Mouse (Mus musculus): ENCODE measurements around the gene Shmt2.

The Shmt2 gene

DNA sequence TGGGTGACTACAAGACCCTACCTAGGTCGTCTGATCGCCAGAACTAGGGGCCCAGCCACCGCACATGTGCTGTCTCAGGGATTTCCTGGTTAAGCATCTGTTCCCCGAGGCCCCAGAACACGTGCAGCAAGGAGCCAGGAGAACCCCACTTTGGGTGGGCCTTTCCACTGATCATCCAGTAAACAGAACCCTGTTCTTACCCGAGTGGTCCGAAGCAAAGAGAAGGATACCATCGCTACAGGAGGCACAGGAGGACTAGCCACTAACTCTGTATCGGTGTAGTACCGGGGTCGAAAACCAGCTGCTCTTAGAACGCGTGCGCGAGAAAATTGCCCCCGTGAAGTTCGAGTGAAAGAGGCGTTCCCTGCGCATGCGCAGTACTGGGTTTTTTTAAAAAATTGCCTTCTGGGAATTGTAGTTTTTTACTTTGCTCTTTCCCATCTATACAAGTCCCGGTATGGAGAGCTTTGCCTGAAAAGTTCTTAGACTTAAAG, at the start of gene Shmt2:
Gene Shmt2, minus strand, starts transcription at position 357 of the 494 bp plus-strand sequence.
- DNase-seq: peak; percentile 89

DNA sequence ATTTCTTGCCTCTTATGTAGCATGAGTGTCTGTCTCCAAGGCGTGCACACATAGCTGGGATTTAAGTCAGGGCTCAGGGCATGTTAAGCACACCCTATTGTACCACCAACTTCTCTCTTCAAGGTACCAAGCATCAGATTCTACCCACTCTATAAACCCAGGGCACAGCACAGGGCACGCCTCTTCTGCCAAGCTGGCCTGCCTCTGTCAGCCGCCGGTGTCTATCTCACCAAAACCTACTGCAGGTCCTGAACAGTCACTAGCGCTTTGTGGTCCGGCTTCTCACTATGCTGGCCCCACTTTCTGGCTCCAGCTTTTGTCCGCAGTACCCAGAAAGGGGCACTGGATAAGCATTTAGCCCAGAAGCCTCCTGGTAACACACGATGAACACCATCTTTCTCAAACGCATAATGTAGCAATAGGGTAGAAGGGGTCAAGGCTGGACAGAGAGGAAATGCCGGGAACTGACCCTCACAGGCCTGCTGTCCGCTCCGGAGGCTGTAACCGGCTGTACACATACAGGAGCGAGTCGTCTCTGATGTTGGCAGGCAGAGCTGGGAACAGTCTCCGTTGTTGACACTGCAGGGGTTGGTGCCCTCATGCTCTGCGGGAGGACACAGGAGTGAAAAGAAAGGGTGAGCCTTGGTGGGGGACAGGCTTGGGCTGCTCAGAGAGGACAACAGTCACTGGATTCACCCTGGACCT, 48.8 kb upstream of the Shmt2 start:
- DNase-seq: no peak

- DNase-seq: no peak
These were observed 48.1 kb upstream of the Shmt2 start for GRCm38 (mm10) chr10:127570384-127570783.

- peak; percentile 78 for DNase-seq
These were observed 47.2 kb upstream of the Shmt2 start for GRCm38 (mm10) chr10:127569450-127569849.

- DNase-seq: peak; percentile 37
These were observed 44.5 kb upstream of the Shmt2 start for GRCm38 (mm10) chr10:127566553-127567326.

DNA sequence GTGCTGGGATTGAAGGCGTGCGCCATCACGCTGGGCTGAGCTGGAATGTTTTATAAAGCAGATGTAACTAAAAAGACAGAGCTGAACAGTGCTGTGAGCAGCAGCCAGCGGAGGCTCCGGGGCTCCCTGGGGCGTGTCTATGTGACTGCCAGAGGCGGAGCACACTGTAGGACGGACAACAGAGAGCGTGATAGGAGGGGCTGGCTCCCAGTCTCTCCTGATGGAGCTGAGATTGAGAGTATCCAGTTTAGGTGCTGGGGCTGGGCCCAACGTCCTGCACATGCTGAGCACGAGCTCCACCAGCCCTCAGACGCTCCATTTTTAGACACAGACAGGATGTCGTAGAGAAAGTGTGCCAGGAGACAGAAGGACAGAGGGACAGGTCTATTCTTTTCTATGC, 42.1 kb upstream of the Shmt2 start:
- DNase-seq: no peak

GRCm38 (mm10) chr10:127563840-127564239, 41.6 kb upstream of the Shmt2 start:
- no peak for DNase-seq

- no peak for DNase-seq
These were observed 38.9 kb upstream of the Shmt2 start for GRCm38 (mm10) chr10:127561145-127561544.

DNA sequence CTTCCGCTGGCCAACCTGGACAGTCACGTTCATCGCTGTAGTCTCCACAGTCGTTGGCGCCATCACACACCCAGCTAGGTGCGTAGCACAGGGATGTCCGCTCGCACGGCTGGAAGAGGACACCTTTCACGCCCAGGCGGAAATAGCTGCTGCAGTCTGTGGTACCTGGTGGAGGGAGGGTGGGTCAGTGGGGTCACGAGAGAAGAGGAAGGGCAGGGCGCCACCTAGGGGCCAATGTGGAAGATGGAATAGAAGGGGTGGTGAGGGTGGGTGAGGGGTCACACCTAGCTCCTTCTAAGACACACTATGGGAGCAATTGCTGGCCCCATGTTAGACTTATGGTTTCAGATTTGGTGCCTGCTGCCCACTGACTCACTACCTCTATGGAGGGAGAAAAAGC, 35.2 kb upstream of the Shmt2 start:
- no peak for DNase-seq

- DNase-seq: no peak
These were observed 33.5 kb upstream of the Shmt2 start for GRCm38 (mm10) chr10:127555703-127556102.

DNA sequence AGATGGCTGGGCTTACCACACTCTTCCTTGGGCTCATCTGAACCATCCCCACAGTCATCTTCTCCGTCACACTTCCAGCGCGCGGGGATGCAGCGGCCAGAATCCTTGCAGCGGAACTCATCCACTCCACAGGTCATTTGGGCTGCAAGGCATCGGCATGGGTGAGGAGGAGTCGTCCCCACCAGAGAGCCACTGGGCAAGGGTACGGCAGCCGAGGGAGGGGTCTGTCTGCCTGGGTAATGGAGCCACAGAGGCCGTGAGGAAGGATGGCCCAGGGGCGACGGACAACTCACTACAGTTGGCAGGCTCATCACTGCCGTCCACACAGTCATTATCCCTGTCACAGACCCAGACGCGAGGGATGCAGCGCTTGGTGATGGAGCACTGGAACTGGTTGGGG, 27.6 kb upstream of the Shmt2 start:
- DNase-seq: no peak

DNA sequence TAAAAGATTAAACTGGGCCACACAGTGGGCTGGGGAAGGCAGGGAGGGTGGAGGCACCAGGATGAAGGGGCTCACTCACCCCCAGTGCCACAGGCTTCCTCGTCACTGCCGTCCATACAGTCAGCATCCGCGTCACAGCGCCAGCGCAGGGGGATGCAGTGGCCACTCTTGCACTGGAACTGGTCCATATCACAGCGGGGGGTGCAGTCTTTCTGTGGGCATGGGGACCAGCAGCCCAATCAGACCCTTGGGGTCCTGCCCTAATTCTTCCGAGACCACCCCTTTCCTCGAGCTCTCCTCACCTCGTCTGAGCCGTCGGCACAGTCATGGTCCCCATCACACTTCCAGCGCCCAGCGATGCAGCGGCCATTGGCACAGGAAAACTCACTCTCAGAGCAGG, 26.0 kb upstream of the Shmt2 start:
- DNase-seq: no peak

DNA sequence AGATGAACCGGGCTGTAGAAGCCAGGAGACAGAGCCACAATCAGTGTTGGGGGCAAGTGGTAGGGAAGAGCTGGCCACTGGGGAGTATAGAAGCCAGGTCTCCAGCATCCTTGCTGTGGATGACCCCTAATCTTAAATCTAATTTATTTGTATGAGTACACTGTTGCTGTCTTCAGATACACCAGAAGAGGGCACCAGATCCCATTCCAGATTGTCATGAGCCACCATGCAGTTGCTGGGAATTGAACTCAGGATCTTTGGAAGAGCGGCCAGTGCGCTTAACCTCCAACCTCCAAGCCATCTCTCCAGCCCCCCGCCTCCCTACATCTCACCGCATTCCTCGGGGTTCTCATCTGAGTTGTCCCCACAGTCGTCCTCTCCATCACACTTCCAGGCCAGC, 24.3 kb upstream of the Shmt2 start:
- no peak for DNase-seq

DNA sequence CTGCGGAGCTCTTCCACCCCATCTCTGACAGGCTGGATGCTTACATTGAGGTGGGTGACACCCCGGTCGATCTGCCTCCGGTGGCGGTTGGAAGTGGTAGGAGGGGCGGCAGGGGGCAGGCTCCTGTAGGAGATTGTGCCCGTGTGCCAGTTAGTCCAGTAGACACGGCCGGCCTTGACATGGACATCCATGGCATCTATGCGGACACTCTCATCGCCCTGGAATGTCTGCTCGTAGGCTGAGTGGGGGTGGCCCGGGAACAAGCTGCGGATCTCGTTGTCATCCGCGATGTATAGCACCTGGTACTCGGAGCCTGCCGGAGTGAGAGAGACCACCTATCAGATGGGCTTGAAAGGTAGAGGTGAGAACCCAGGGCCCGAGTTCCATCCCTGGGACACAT, 22.1 kb upstream of the Shmt2 start:
- DNase-seq: no peak

DNA sequence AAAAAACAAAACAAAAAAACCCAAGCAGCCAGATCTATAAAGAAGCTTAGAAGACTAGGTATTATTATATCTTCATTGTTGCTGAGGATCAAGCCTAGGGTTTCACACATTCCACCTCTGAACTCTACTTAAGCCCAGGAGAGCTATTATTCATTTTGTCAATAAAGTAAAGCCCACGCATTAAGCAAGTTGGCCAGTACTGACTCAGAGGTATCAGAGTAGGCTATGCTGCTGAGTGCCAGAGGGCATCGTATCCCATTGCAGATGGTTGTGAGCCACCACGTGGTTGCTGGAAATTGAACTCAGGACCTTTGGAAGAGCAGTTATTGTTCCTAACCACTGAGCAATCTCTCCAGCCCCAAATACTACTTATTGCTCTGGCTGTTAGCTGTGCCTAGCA, 21.7 kb upstream of the Shmt2 start:
- no peak for DNase-seq

DNA sequence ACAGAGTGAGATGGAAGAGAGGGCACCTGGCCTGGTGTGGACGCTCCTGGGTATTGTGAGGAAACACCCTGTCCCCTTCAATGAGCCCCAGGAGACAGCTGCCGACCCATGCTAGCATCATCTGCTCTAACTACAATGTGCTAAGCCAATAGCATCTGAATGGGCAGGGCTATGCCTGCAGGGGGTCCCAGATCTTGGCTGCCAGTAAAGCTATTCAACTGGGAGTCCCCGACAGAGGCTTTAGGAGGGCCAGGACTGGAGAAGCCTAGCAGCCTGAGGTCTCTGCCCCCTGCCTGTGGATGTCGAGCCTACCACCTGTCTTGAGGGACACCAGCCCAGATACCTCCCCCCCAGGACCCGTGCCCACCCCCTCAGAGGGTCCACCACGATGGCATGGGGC, 20.5 kb upstream of the Shmt2 start:
- peak; percentile 45 for DNase-seq

DNA sequence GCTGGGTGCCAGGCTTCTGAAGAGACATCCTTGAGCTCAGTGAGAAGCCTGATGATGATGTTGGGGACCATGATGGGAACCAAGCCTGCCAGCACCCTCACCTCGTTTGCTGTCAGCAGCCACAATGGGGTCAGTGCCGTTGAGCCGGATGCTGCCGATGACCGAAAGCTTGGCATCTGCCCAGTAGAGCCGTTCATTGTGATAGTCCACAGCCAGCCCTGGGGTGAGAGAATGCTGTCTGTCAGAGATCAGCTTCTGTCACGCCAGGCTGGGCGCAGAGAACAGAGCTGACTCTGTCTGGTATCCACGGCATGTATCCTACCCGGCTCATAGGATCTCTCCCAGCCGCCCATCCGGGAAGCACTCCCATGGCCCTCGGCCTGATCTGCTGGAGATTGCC, 19.8 kb upstream of the Shmt2 start:
- peak; percentile 62 for DNase-seq

DNA sequence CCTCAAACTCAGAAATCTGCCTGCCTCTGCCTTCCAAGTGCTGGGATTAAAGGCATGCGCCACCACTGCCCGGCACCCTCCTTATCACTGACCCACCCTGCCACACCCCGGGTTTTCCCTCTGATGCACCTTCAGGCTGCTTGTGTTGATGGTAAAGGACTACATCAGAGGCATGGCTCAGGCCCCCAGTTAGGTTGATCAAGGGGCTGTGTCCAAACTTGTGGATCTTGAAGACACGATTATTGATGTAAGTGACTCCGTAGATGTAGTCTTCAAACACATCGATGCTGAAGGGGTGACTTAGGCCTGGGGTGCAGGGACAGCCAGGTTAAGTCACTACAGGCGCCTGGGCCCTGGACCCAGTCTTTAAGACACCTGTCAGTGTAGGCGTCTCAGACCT, 19.3 kb upstream of the Shmt2 start:
- no peak for DNase-seq

GRCm38 (mm10) chr10:127537854-127538583, 15.8 kb upstream of the Shmt2 start:
- DNase-seq: peak; percentile 85

GRCm38 (mm10) chr10:127536586-127537314, 14.5 kb upstream of the Shmt2 start:
- DNase-seq: peak; percentile 52

DNA sequence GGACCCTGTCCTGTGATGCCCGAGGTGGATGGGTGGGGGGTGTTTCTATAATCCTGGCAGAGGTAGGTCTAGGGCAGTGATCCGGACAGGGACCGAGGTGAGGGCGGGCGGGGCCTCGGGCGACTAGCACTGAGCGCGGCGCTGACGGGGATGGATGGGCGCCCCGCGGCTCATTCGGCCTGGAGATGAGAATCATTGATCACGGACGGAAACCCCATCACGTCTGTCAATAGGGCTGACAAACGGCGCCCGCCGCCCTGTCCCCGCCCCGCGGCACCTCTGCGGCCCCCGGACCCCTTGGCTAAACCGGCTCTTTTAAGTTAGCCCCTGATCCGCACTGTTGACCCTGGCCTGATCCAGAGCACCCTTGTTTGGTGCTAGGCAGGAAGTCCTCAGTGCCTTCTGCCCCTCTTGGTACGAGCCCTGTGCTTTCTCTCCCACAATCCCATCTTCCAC, 12.7 kb upstream of the Shmt2 start:
- DNase-seq: no peak

- no peak for DNase-seq
These were observed 12.0 kb upstream of the Shmt2 start, which contains the start of gene Nxph4 for GRCm38 (mm10) chr10:127534036-127534928. Nxph4 (minus strand) TSS chr10:127534559.
